Mouse (Mus musculus): Measurements from ENCODE around the gene Olfr723.
"Not testable (repeated sequence)": the region's sequence is repeated elsewhere in the genome, so short reads cannot be mapped to it uniquely, and the experiment has no call there.

Olfr723 gene

DNA sequence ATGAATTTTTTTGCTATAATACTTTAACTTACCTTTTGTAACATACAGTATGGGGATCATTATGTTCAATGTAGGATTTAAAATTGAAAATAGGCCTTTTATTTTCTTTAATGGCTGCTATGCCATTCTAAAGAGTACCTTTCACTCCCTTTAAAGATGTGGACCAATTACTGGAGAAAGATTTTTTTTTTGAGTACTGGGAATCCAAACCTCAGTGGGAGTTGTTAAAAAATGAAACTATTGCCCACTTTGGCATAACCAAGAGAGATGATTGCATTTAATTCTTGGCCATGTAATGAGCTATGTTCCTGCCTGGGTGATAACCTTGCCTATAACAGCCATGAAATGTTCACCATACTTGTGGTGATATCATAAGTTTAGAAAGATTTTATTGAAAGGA, at the start of gene Olfr723:
Gene Olfr723, minus strand, starts transcription at position 101 of the 400 bp plus-strand sequence.
- DNase-seq (ENCODE audit: low read depth, low spot score): not testable (repeated sequence)

DNA sequence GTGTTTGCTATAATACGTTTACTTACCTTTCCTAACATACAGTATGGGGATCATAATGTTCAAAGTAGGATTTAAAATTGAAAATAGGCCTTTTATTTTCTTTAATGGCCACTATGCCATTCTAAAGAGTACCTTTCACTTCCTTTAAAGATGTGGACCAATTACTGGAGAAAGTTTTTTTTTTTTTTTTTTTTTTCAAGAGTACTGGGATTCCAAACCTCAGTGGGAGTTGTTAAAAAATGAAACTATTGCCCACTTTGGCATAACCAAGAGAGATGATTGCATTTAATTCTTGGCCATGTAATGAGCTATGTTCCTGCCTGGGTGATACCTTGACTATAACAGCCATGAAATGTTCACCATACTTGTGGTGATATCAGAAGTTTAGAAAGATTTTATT, 31.6 kb upstream of the Olfr723 start, which contains the start of gene Olfr724:
Gene Olfr724, minus strand, starts transcription at position 101 of the 400 bp plus-strand sequence.
- DNase-seq (ENCODE audit: low read depth, low spot score): not testable (repeated sequence)

DNA sequence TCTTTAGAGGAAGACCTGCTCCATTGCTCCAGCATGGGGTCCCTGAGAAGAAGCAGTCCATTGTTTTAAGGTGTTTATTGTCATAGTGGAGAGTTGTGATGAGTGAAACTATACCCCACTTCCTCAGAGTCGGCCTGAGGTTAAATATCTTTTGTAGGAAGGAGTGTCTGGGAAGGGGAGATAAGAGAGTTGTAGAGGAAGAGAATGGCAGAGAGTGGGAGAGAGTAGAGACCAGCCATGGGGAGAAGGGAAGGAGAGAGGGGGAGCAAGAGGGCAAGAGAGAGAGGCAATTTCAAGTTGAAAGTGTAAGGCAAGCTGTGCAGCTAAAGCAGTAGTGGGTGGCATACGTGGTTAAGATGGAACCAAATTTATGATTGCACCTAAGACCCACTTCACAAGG, 24.3 kb upstream of the Olfr723 start:
- DNase-seq (ENCODE audit: low read depth, low spot score): no peak

- no peak for DNase-seq (ENCODE audit: low read depth, low spot score)
Measured at GRCm38 (mm10) chr14:49901899-49902298, 29.7 kb downstream of the Olfr723 start, which contains the start of gene Olfr722. Olfr722 (minus strand) TSS chr14:49901999.
